Mouse (Mus musculus) forelimb bud, embryonic 11.5 days (tissue): Measurements from ENCODE around the gene Lysmd1.
"Not testable (repeated sequence)": the region's sequence is repeated elsewhere in the genome, so short reads cannot be mapped to it uniquely, and the experiment has no call there.

Experiments
- DNase-seq: peaks from one replicate; pipeline ENCODE4 v3.0.0-alpha.2; 2012; ENCODE audit warnings: low read depth, low spot score

The Lysmd1 gene

GRCm38 (mm10) chr3:95133680-95134101, at the start of gene Lysmd1, which contains the start of gene Scnm1:
TSS of gene Lysmd1 (plus strand) at chr3:95134088.
TSS of gene Scnm1 (minus strand) at chr3:95134011.
- peak; percentile 93 for DNase-seq

- DNase-seq, result no peak
These were observed 45.8 kb upstream of the Lysmd1 start for GRCm38 (mm10) chr3:95088071-95088470.

GRCm38 (mm10) chr3:95100854-95101253, 33.0 kb upstream of the Lysmd1 start:
- no peak for DNase-seq

- DNase-seq, result no peak
These were observed 28.8 kb upstream of the Lysmd1 start for GRCm38 (mm10) chr3:95105121-95105520.

GRCm38 (mm10) chr3:95105586-95106337, 28.1 kb upstream of the Lysmd1 start:
- DNase-seq, result no peak

- DNase-seq, result peak; percentile 100
These were observed 27.4 kb upstream of the Lysmd1 start, which contains the start of gene Pip5k1a for GRCm38 (mm10) chr3:95106338-95107117. TSS of gene Pip5k1a (minus strand) at chr3:95106930.

GRCm38 (mm10) chr3:95107308-95107707, 26.6 kb upstream of the Lysmd1 start:
- not testable (repeated sequence) for DNase-seq

- DNase-seq, result no peak
These were observed 26.0 kb upstream of the Lysmd1 start for GRCm38 (mm10) chr3:95107898-95108297.

GRCm38 (mm10) chr3:95110911-95111726, 22.8 kb upstream of the Lysmd1 start, which contains the start of gene Vps72:
TSS of gene Vps72 (plus strand) at chr3:95111022.
- DNase-seq, result peak; percentile 93

- DNase-seq, result no peak
These were observed 21.1 kb upstream of the Lysmd1 start for GRCm38 (mm10) chr3:95112760-95113159.

GRCm38 (mm10) chr3:95117751-95118150, 16.1 kb upstream of the Lysmd1 start:
- no peak for DNase-seq

- DNase-seq, result no peak
These were observed 12.3 kb upstream of the Lysmd1 start for GRCm38 (mm10) chr3:95121580-95121979.

GRCm38 (mm10) chr3:95124246-95124645, 9.6 kb upstream of the Lysmd1 start, which contains the start of gene Tmod4:
TSS of gene Tmod4 (plus strand) at chr3:95124476.
- DNase-seq, result peak; percentile 34

- no peak for DNase-seq
These were observed 8.9 kb upstream of the Lysmd1 start for GRCm38 (mm10) chr3:95124972-95125371.

GRCm38 (mm10) chr3:95129226-95129651, 4.6 kb upstream of the Lysmd1 start:
- no peak for DNase-seq

- DNase-seq, result no peak
These were observed 3.8 kb upstream of the Lysmd1 start for GRCm38 (mm10) chr3:95130081-95130480.

GRCm38 (mm10) chr3:95132389-95132788, 1.5 kb upstream of the Lysmd1 start:
- DNase-seq, result not testable (repeated sequence)

GRCm38 (mm10) chr3:95133176-95133575, 712 bp upstream of the Lysmd1 start:
- no peak for DNase-seq

GRCm38 (mm10) chr3:95134133-95134532, 245 bp downstream of the Lysmd1 start:
- DNase-seq, result not testable (repeated sequence)

- DNase-seq, result no peak
These were observed 1.1 kb downstream of the Lysmd1 start for GRCm38 (mm10) chr3:95135023-95135422.

- DNase-seq, result no peak
These were observed 1.7 kb downstream of the Lysmd1 start for GRCm38 (mm10) chr3:95135433-95136052.
